Mouse (Mus musculus) liver (tissue): Measurements from ENCODE around the gene Dclre1c.

Experiments
- DNase-seq: peaks from one replicate; pipeline ENCODE4 v3.0.0-alpha.2; 2020; ENCODE audit warnings: mixed read lengths

The Dclre1c gene

GRCm38 (mm10) chr2:3475746-3476251 lies 51.9 kb downstream of the Dclre1c start:
- DNase-seq, result no peak

- DNase-seq, result peak; percentile 38
These were observed 56.3 kb downstream of the Dclre1c start for GRCm38 (mm10) chr2:3480239-3480638.

GRCm38 (mm10) chr2:3489816-3490215 lies 65.9 kb downstream of the Dclre1c start:
- DNase-seq, result no peak

- DNase-seq, result no peak
These were observed 70.0 kb downstream of the Dclre1c start for GRCm38 (mm10) chr2:3493833-3494409.

- peak; percentile 16 for DNase-seq
These were observed 75.6 kb downstream of the Dclre1c start for GRCm38 (mm10) chr2:3499543-3499942.

GRCm38 (mm10) chr2:3500886-3501285 lies 77.0 kb downstream of the Dclre1c start:
- DNase-seq, result no peak

- DNase-seq, result peak; percentile 60
These were observed 88.1 kb downstream of the Dclre1c start for GRCm38 (mm10) chr2:3512076-3512475.

- DNase-seq, result peak; percentile 96
These were observed 88.9 kb downstream of the Dclre1c start, which contains the start of the genes Gm45902, Hspa14 and Cdnf for GRCm38 (mm10) chr2:3512552-3513454. Gene Gm45902 (minus strand): TSS chr2:3512790. Gene Hspa14 (minus strand): TSS chr2:3512814. Gene Cdnf (plus strand): TSS chr2:3513030.
